Mouse (Mus musculus) liver, embryonic 14.5 days (tissue): ENCODE results near the gene Farp2. TPM values are rescaled to one million over a fixed set of nuclear protein-coding genes. Genes with fewer than 3 reads are reported as not detected.

Experiments
- ATAC-seq: fragments of 200-750 bp; cut with Nextera tagmentation; 2 replicates; pipeline ENCODE4 v1.8.0; 2017; ENCODE audit warnings: moderate number of reproducible peaks, mild to moderate bottlenecking, moderate library complexity; ENCODE audit not compliant: insufficient read depth
- DNase-seq, 3 experiments: peaks; one replicate each; pipeline ENCODE4 v3.0.0-alpha.2; 2012 to 2013; ENCODE audit warnings: low read depth in 3 of 3, low spot score in 3 of 3
- H3K27ac ChIP-seq: fragments of 300-500 bp; sonication (generic); 2 replicates; pipeline ENCODE4 v1.5.1; 2014; ENCODE audit warnings: moderate library complexity, mild to moderate bottlenecking, control low read depth, inconsistent platforms
- H3K27me3 ChIP-seq: fragments of 300-500 bp; sonication (generic); 2 replicates; pipeline ENCODE4 v1.6.1; 2014; ENCODE audit warnings: mild to moderate bottlenecking, low read length, moderate library complexity; ENCODE audit not compliant: control insufficient read depth, insufficient read depth
- H3K36me3 ChIP-seq: fragments of 300-500 bp; sonication (generic); replicated peaks from 2 replicates; pipeline ENCODE4 v1.6.1; 2014; ENCODE audit warnings: low read depth; ENCODE audit not compliant: control insufficient read depth, insufficient read depth
- H3K4me1 ChIP-seq, 2 experiments: fragments of 200-500 bp in 1 of 2; fragments of 300-500 bp in 1 of 2; sonication (generic) in 1 of 2; replicated peaks; 2 replicates each; pipeline ENCODE4 v1.6.1; 2012 to 2014; ENCODE audit warnings: antibody characterized with exemption in 1 of 2, inconsistent platforms in 1 of 2, low read length in 1 of 2; ENCODE audit not compliant: control insufficient read depth in 2 of 2, insufficient read depth in 2 of 2
- H3K4me2 ChIP-seq: fragments of 300-500 bp; sonication (generic); 2 replicates; pipeline ENCODE4 v1.6.1; 2014; ENCODE audit warnings: low read depth, mild to moderate bottlenecking, control low read depth, moderate library complexity
- H3K4me3 ChIP-seq, 2 experiments: fragments of 200-500 bp in 1 of 2; fragments of 300-500 bp in 1 of 2; sonication (generic) in 1 of 2; 2 replicates each; pipeline ENCODE4 v1.5.1; 2012 to 2014; ENCODE audit warnings: low read depth in 2 of 2, low read length in 2 of 2, mild to moderate bottlenecking in 2 of 2, control low read depth in 1 of 2, inconsistent platforms in 1 of 2, moderate library complexity in 1 of 2; ENCODE audit not compliant: insufficient read depth in 1 of 2
- H3K9ac ChIP-seq: fragments of 300-500 bp; sonication (generic); replicated peaks from 2 replicates; pipeline ENCODE4 v1.6.1; 2014; ENCODE audit warnings: mild to moderate bottlenecking, control low read depth, moderate library complexity
- H3K9me3 ChIP-seq: fragments of 300-500 bp; sonication (generic); 2 replicates; pipeline ENCODE4 v1.6.1; 2016; ENCODE audit warnings: low read length, mixed read lengths; ENCODE audit not compliant: control insufficient read depth
- CTCF ChIP-seq: IDR thresholded peaks from 2 replicates; pipeline ENCODE4 v1.5.1; 2016; ENCODE audit warnings: antibody characterized with exemption, low read depth, control low read depth
- EP300 ChIP-seq: IDR thresholded peaks from 2 replicates; pipeline ENCODE4 v1.6.1; 2016; ENCODE audit warnings: antibody characterized with exemption, low read depth
- WGBS: fragments of 180-500 bp; shearing (Covaris S2); extraction: QIAGEN DNeasy Blood & Tissue Kit; methylation state at CpG from one replicate; pipeline ENCODE4 v1.1.7; 2014; ENCODE audit not compliant: insufficient replicate concordance; 5-methylcytosine and 5-hydroxymethylcytosine counted together
- polyA plus RNA-seq, 2 experiments: library from polyadenylated mRNA; depleted of rRNA in 1 of 2; stranded (reverse) in 1 of 2; unstranded in 1 of 2; fragments of >200 nt; fragmentation: Nextera tagmentation in 1 of 2; extraction: Ambion mirVana in 1 of 2; gene quantifications; 2 replicates each; pipeline versions ENCODE4 v1.2.1 to v1.2.3; 2012 to 2014

Gene Farp2
- polyA plus RNA-seq, 2 experiments, result 0.61 to 1.2 TPM

GRCm38 (mm10) chr1:93624502-93624901 lies 112.6 kb downstream of the Farp2 start:
- Histone ChIP-seq H3K4me2 (no peak overlapping the region), H3K4me1 (peaks cover 0 to 12% of the 10 kb centered on the region in 2 experiments; a peak in 2 of 4 replicates), H3K9me3 (no peaks in the 10 kb centered on the region), H3K4me3 (no peak overlapping the region), H3K9ac (no peak overlapping the region), H3K36me3 (peaks cover 28% of the 10 kb centered on the region), H3K27ac (no peak overlapping the region), H3K27me3 (no peaks in the 10 kb centered on the region)
- 21% methylated on average over 1 of the region's 1 CpGs for WGBS
- ATAC-seq, result peak; percentile 81
- TF ChIP-seq CTCF, result no peak
- TF ChIP-seq EP300, result peak; percentile 34; the same call in 1 of the 2 replicates
- DNase-seq, result no peak

GRCm38 (mm10) chr1:93630796-93631195 lies 118.9 kb downstream of the Farp2 start:
- ATAC-seq (no peak), DNase-seq (peak in 1 of 3 experiments; percentile 37)
- peaks cover 19 to 32% of the 10 kb centered on the region in 2 experiments for H3K4me1 ChIP-seq
- TF ChIP-seq CTCF (no peak), EP300 (peak; percentile 33)
- H3K27ac ChIP-seq, result peak overlapping the region; percentile 35; the same call in 1 of the 2 replicates
- no peaks in the 10 kb centered on the region for H3K9me3 ChIP-seq
- no peak overlapping the region for H3K4me3 ChIP-seq
- WGBS, result 22% methylated on average over 3 of the region's 3 CpGs
- no peak overlapping the region for H3K9ac ChIP-seq
- H3K36me3 ChIP-seq, result peaks cover 4% of the 10 kb centered on the region
- peak overlapping the region; percentile 8; the same call in 1 of the 2 replicates for H3K4me2 ChIP-seq
- H3K27me3 ChIP-seq, result no peaks in the 10 kb centered on the region

GRCm38 (mm10) chr1:93632723-93633122 lies 120.8 kb downstream of the Farp2 start:
- no peak overlapping the region for H3K4me3 ChIP-seq
- H3K4me1 ChIP-seq, result peaks cover 19 to 37% of the 10 kb centered on the region in 2 experiments
- no peaks in the 10 kb centered on the region for H3K9me3 ChIP-seq
- no peak overlapping the region for H3K27ac ChIP-seq
- WGBS, result 67% methylated on average over 3 of the region's 3 CpGs
- no peak for TF ChIP-seq EP300
- TF ChIP-seq CTCF, result no peak
- no peaks in the 10 kb centered on the region; the same call in 1 of the 2 replicates for H3K36me3 ChIP-seq
- no peak for ATAC-seq
- no peak overlapping the region for H3K4me2 ChIP-seq
- H3K27me3 ChIP-seq, result no peaks in the 10 kb centered on the region
- H3K9ac ChIP-seq, result no peak overlapping the region
- DNase-seq, result no peak

GRCm38 (mm10) chr1:93634481-93634891 lies 122.6 kb downstream of the Farp2 start:
- H3K36me3 ChIP-seq, result no peaks in the 10 kb centered on the region
- H3K4me3 ChIP-seq, result peak overlapping the region; percentile 66 to 86
- WGBS, result 7% methylated on average over 6 of the region's 6 CpGs
- H3K27ac ChIP-seq, result no peak overlapping the region
- ATAC-seq (no peak), DNase-seq (no peak)
- H3K27me3 ChIP-seq, result no peaks in the 10 kb centered on the region
- peak overlapping the region; percentile 81 for H3K4me2 ChIP-seq
- TF ChIP-seq EP300 (no peak), CTCF (no peak)
- peaks cover 19 to 37% of the 10 kb centered on the region in 2 experiments for H3K4me1 ChIP-seq
- peak overlapping the region; percentile 72 for H3K9ac ChIP-seq
- H3K9me3 ChIP-seq, result no peaks in the 10 kb centered on the region

- Histone ChIP-seq H3K36me3 (no peaks in the 10 kb centered on the region), H3K4me2 (peak overlapping the region; percentile 81), H3K27ac (peak overlapping the region; percentile 61), H3K27me3 (no peaks in the 10 kb centered on the region), H3K9me3 (no peaks in the 10 kb centered on the region), H3K4me1 (peaks cover 19 to 36% of the 10 kb centered on the region in 2 experiments), H3K9ac (peak overlapping the region; percentile 72), H3K4me3 (peak overlapping the region; percentile 66 to 86)
- WGBS, result under 1% methylated on average over 58 of the region's 58 CpGs
- peak; percentile 37 for TF ChIP-seq CTCF
- no peak for TF ChIP-seq EP300
- ATAC-seq, result peak; percentile 38
- DNase-seq, result peak in 1 of 3 experiments; percentile 44
Observed at GRCm38 (mm10) chr1:93635091-93635579, 123.3 kb downstream of the Farp2 start.
